Mouse (Mus musculus): ENCODE results near the gene Lmx1a. TPM values are rescaled to one million over a fixed set of nuclear protein-coding genes. Genes with fewer than 3 reads are reported as not detected.

Gene Lmx1a
- polyA plus RNA-seq, 1 experiment from 2014 or later = 7.1 TPM

DNA sequence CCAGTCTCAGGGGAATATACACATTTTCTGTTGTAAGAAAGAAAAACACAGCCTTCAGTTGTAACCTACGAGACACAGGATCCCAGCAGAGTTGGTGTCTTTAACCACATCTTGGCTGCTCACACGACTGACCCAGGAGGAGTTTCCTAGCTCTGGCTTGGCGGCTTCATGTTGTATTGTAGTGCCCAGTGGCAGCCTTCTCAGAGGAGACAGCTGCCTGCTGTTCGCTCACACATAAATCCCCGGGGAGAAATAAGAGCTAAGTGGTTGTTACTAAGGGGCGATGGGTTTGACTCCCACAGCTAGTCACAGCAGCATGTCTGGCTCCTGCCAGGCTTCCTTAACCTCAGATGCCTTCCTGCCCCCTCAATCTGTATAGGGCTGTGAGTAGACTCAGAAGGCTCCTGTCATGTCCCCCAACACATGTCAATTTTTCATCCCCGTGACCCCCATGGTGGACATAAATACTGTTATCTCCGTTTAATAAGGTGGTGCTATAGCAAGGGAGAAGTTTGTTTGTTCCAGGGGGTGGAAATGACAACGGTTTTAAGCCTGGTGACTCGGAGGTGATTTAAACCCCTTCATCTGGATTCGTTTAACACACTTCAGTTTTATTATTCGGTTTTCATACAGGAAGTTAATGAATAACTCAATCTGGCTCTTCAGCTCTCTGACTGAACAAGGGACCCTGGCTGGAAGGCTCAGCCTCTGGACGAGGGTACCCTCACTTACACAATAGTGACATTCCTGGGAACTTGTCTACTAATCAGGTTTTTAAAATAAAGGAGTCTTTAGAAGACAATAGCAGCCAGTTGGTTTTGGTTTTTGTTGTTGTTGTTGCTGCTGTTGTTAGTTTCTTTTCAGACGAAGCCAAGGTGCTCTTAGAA is 65.8 kb downstream of the Lmx1a start:
- Histone ChIP-seq H3K4me1 (replicated peaks; ENCODE audit: control insufficient read depth, insufficient read depth, low read length) (peaks cover 6% of the 10 kb centered on the region; the same call in 1 of the 2 replicates), H3K27ac (ENCODE audit: low read depth, low read length) (no peak overlapping the region), H3K9me3 (ENCODE audit: control insufficient read depth, low read length) (no peaks in the 10 kb centered on the region), H3K9ac (ENCODE audit: low read length) (no peak overlapping the region), H3K27me3 (ENCODE audit: control insufficient read depth, insufficient read depth, low read length) (no peaks in the 10 kb centered on the region), H3K4me2 (ENCODE audit: low read depth, low read length, severe bottlenecking) (no peak overlapping the region), H3K36me3 (ENCODE audit: control insufficient read depth, insufficient read depth, low read length) (no peaks in the 10 kb centered on the region), H3K4me3 (ENCODE audit: low read depth, low read length) (no peak overlapping the region)
- DNase-seq (ENCODE audit: low spot score) = no peak
- 24% methylated on average over 14 of the region's 14 CpGs for WGBS
- ATAC-seq (replicated peaks; ENCODE audit: low FRiP score) = no peak

DNA sequence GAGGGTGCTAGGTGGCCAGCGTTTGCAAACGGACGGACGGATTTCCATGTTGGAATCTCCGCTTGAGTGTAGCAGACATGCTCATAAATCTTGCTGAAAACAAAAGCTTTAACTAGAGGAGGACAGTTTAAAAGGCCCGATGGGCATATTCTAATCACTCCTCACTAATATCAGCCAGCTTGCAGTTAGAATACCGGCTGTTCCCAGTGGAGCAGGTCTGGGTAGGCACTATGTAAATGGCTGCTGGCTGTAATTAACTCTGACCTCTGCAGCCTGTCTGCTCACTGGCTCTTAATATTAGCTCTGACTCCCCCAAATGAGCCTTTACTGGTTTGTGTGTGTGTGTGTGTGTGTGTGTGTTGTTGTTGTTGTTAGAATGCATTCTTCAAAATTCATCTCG is 69.2 kb downstream of the Lmx1a start:
- H3K27ac ChIP-seq (ENCODE audit: low read depth, low read length) = no peak overlapping the region
- no peak overlapping the region for H3K4me3 ChIP-seq (ENCODE audit: low read depth, low read length)
- 79% methylated on average over 8 of the region's 8 CpGs for whole genome bisulfite sequencing
- DNase-seq (ENCODE audit: low spot score) (no peak), ATAC-seq (replicated peaks; ENCODE audit: low FRiP score) (no peak)
- no peaks in the 10 kb centered on the region for H3K36me3 ChIP-seq (ENCODE audit: control insufficient read depth, insufficient read depth, low read length)
- no peak overlapping the region for H3K9ac ChIP-seq (ENCODE audit: low read length)
- H3K4me2 ChIP-seq (ENCODE audit: low read depth, low read length, severe bottlenecking) = no peak overlapping the region
- H3K27me3 ChIP-seq (ENCODE audit: control insufficient read depth, insufficient read depth, low read length) = no peaks in the 10 kb centered on the region; the same call in 1 of the 2 replicates
- H3K9me3 ChIP-seq (ENCODE audit: control insufficient read depth, low read length) = no peaks in the 10 kb centered on the region
- H3K4me1 ChIP-seq (replicated peaks; ENCODE audit: control insufficient read depth, insufficient read depth, low read length) = peaks cover 14% of the 10 kb centered on the region; the same call in 1 of the 2 replicates

DNA sequence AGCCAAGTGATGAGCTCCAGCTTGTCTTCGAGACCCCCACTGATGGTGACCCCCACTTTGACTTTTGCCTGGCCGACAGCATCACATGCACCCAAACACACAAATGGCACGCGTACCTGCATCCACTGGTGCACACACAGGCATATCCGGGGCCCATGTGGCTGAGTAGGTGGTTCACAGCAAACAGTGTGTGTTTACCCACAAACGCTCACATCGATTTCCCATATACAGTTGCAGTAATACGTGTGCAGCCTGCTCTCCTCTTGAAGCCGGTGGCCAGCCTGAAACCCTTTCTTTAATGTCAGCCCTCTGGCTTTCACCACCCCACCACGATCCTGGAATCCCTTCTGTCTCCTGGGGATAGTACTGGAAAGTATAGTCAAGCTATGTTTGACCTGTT is 71.3 kb downstream of the Lmx1a start:
- Histone ChIP-seq H3K4me1 (replicated peaks; ENCODE audit: control insufficient read depth, insufficient read depth, low read length) (peaks cover 9% of the 10 kb centered on the region; the same call in 1 of the 2 replicates), H3K27ac (ENCODE audit: low read depth, low read length) (no peak overlapping the region; the same call in 1 of the 2 replicates)
- ATAC-seq (replicated peaks; ENCODE audit: low FRiP score) = no peak

DNA sequence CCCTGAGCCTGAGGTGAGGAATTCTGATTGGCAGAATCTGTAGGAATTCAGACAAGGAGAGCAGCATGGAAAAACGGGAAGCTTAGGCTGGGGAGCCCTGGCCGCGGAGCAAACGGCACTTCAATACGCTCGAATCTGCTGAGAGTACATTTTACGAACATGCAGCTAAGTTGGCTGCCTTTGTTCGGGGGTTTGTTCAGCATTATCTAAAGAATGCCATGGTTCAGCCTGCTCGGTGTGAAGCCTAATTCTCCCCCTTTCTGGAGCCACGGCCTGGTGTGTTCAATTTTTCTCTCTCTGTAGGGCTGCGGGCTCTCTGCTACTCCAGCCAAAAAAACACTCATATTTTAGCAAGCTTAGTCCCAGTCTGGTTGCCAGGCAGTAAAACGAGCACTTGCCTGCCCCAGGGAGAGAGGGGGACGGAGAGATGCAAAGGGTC is 72.8 kb downstream of the Lmx1a start:
- no peaks in the 10 kb centered on the region for H3K9me3 ChIP-seq (ENCODE audit: control insufficient read depth, low read length)
- H3K4me1 ChIP-seq (replicated peaks; ENCODE audit: control insufficient read depth, insufficient read depth, low read length) = peaks cover 9% of the 10 kb centered on the region; the same call in 1 of the 2 replicates
- ATAC-seq (replicated peaks; ENCODE audit: low FRiP score) (peak; percentile 71), DNase-seq (ENCODE audit: low spot score) (peak; percentile 69)
- H3K27me3 ChIP-seq (ENCODE audit: control insufficient read depth, insufficient read depth, low read length) = no peaks in the 10 kb centered on the region; the same call in 1 of the 2 replicates
- H3K4me3 ChIP-seq (ENCODE audit: low read depth, low read length) = no peak overlapping the region
- H3K36me3 ChIP-seq (ENCODE audit: control insufficient read depth, insufficient read depth, low read length) = no peaks in the 10 kb centered on the region
- no peak overlapping the region for H3K27ac ChIP-seq (ENCODE audit: low read depth, low read length)
- no peak overlapping the region for H3K9ac ChIP-seq (ENCODE audit: low read length)
- H3K4me2 ChIP-seq (ENCODE audit: low read depth, low read length, severe bottlenecking) = peak overlapping the region; percentile 13; the same call in 1 of the 2 replicates
- WGBS = 5% methylated on average over 13 of the region's 13 CpGs

More for the DNA sequence above, 71.3 kb downstream of the Lmx1a start:
- Histone ChIP-seq H3K4me3 (ENCODE audit: low read depth, low read length) (no peak overlapping the region), H3K9me3 (ENCODE audit: control insufficient read depth, low read length) (no peaks in the 10 kb centered on the region), H3K36me3 (ENCODE audit: control insufficient read depth, insufficient read depth, low read length) (no peaks in the 10 kb centered on the region), H3K4me2 (ENCODE audit: low read depth, low read length, severe bottlenecking) (no peak overlapping the region), H3K27me3 (ENCODE audit: control insufficient read depth, insufficient read depth, low read length) (no peaks in the 10 kb centered on the region; the same call in 1 of the 2 replicates), H3K9ac (ENCODE audit: low read length) (no peak overlapping the region)
- 88% methylated on average over 10 of the region's 10 CpGs for WGBS
- DNase-seq (ENCODE audit: low spot score) = no peak

DNA sequence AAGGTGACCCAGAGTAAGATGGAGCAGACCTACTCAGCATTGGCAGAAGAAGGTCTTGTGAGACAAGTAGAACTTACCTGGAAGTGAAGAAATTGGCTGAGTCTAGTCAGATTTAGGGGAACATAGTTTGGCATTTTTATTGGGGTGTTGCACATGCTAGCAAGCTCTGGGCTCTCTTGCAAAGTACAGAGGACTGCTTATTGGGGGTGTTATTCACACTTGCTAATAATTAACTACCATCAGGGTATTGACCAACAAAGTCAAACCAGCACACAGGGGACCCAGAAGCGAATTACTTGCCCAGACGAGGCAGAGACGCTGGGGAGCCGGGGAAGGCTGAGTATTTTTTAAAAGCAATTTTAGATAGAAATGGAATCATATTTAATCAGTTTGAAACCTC is 77.6 kb downstream of the Lmx1a start:
- H3K36me3 ChIP-seq (ENCODE audit: control insufficient read depth, insufficient read depth, low read length) = no peaks in the 10 kb centered on the region
- no peak for ATAC-seq (replicated peaks; ENCODE audit: low FRiP score)
- H3K9ac ChIP-seq (ENCODE audit: low read length) = no peak overlapping the region
- H3K9me3 ChIP-seq (ENCODE audit: control insufficient read depth, low read length) = no peaks in the 10 kb centered on the region
- H3K4me2 ChIP-seq (ENCODE audit: low read depth, low read length, severe bottlenecking) = no peak overlapping the region
- DNase-seq (ENCODE audit: low spot score) = no peak
- no peak overlapping the region for H3K4me3 ChIP-seq (ENCODE audit: low read depth, low read length)
- H3K4me1 ChIP-seq (replicated peaks; ENCODE audit: control insufficient read depth, insufficient read depth, low read length) = peaks cover under 1% of the 10 kb centered on the region; the same call in 1 of the 2 replicates
- WGBS = 87% methylated on average over 4 of the region's 4 CpGs
- H3K27ac ChIP-seq (ENCODE audit: low read depth, low read length) = no peak overlapping the region
- H3K27me3 ChIP-seq (ENCODE audit: control insufficient read depth, insufficient read depth, low read length) = no peaks in the 10 kb centered on the region; the same call in 1 of the 2 replicates

DNA sequence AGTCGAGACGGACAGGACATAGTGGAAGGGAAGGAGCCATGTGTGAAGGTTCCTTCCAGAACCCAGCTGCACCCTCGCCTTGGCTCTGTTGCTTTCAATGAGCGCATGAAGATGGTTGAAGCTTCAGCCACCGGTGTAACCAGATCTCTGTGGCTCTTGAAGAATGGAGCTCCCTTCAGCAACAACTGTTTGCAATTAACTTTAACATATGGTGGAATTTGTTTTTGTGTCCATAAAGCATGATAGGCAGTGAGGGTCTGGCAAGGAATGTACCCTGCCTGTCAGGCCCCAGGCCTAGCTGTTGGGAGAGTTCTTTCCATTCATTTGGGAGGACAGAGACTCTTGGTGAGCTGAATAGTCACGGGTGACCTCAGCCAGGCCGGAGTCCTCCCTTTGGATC is 81.4 kb downstream of the Lmx1a start:
- ATAC-seq (replicated peaks; ENCODE audit: low FRiP score) = no peak
- Histone ChIP-seq H3K27ac (ENCODE audit: low read depth, low read length) (no peak overlapping the region), H3K27me3 (ENCODE audit: control insufficient read depth, insufficient read depth, low read length) (no peaks in the 10 kb centered on the region), H3K4me3 (ENCODE audit: low read depth, low read length) (no peak overlapping the region), H3K9ac (ENCODE audit: low read length) (no peak overlapping the region), H3K4me2 (ENCODE audit: low read depth, low read length, severe bottlenecking) (no peak overlapping the region), H3K4me1 (replicated peaks; ENCODE audit: control insufficient read depth, insufficient read depth, low read length) (no peaks in the 10 kb centered on the region), H3K9me3 (ENCODE audit: control insufficient read depth, low read length) (no peaks in the 10 kb centered on the region), H3K36me3 (ENCODE audit: control insufficient read depth, insufficient read depth, low read length) (no peaks in the 10 kb centered on the region)
- no peak for DNase-seq (ENCODE audit: low spot score)
- WGBS = 83% methylated on average over 7 of the region's 7 CpGs

DNA sequence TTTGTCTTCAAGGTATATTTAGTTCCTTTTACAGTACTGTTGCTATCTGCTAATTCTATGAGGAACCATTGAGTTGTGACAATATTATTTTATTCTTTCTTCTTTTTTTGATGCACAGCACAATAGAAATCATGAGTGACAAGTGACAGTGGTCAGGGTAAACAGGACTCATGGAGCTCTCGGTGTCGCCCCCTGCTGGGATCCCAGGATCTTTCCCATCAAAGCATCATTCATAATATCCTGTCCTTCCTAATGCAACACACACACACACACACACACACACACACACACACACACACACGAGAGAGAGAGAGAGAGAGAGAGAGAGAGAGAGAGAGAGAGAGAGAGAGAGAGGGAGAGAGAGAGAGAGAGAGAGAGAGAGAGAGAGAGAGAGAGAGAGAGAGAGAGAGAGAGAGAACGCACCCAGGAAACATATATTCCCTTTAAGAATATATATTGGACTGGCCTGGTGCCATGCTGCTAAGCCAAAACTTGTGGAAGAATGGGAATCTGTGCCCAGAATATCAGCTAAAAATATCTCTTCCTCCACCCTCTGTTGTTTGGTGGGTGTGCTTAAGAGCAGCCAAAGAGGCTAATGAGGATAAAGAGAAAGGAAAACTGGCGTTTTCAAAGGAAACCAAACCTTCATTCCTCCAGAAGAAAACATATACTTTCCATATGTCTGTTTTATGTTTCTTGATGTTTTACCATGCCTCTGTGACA is 90.9 kb downstream of the Lmx1a start:
- Histone ChIP-seq H3K9me3 (ENCODE audit: control insufficient read depth, low read length) (no peaks in the 10 kb centered on the region), H3K27ac (ENCODE audit: low read depth, low read length) (no peak overlapping the region), H3K4me1 (replicated peaks; ENCODE audit: control insufficient read depth, insufficient read depth, low read length) (no peaks in the 10 kb centered on the region), H3K36me3 (ENCODE audit: control insufficient read depth, insufficient read depth, low read length) (no peaks in the 10 kb centered on the region), H3K9ac (ENCODE audit: low read length) (no peak overlapping the region), H3K4me3 (ENCODE audit: low read depth, low read length) (no peak overlapping the region), H3K4me2 (ENCODE audit: low read depth, low read length, severe bottlenecking) (no peak overlapping the region), H3K27me3 (ENCODE audit: control insufficient read depth, insufficient read depth, low read length) (no peaks in the 10 kb centered on the region)
- ATAC-seq (replicated peaks; ENCODE audit: low FRiP score) = no peak
- DNase-seq (ENCODE audit: low spot score) = no peak
- 79% methylated on average over 4 of the region's 5 CpGs for WGBS

DNA sequence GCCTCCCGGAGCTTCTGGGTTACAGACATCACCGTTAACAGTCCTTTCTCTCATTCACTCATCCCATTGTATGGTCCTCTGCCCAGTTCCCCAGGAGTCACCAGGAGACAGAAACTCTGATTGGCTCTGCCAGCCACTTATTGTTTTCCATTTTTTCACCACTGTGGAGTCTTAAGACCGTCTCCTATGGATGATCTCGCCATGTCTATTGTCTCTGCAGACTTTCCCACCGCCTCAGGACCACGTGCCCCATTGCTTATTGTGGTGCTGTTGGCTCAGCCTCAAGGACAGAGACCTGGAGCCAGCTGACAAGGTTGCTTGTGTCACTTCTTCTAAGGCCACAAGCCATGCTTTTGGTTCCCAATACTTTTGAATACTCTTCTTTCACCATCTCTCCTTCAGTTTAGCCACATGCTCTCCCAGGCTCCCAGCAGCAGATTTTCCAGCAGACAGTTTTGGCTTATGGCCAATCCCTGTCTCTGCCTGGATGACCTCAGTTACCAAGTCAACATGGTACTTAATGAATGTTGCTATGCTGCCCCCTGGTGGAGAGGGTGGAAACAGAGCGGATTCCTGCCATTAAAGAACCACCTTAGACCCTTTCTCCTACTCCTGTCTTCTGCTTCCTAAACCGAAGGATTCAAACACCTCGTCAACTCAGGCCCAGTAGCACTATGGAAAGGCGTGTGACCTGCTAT is 92.9 kb downstream of the Lmx1a start:
- H3K9ac ChIP-seq (ENCODE audit: low read length) = no peak overlapping the region
- 39% methylated on average over 10 of the region's 10 CpGs for WGBS
- no peak overlapping the region for H3K4me3 ChIP-seq (ENCODE audit: low read depth, low read length)
- H3K4me2 ChIP-seq (ENCODE audit: low read depth, low read length, severe bottlenecking) = no peak overlapping the region
- H3K9me3 ChIP-seq (ENCODE audit: control insufficient read depth, low read length) = no peaks in the 10 kb centered on the region
- H3K27ac ChIP-seq (ENCODE audit: low read depth, low read length) = no peak overlapping the region
- H3K36me3 ChIP-seq (ENCODE audit: control insufficient read depth, insufficient read depth, low read length) = no peaks in the 10 kb centered on the region
- ATAC-seq (replicated peaks; ENCODE audit: low FRiP score) = peak; percentile 66; the same call in 1 of the 2 replicates
- H3K4me1 ChIP-seq (replicated peaks; ENCODE audit: control insufficient read depth, insufficient read depth, low read length) = no peaks in the 10 kb centered on the region
- peak; percentile 79 for DNase-seq (ENCODE audit: low spot score)
- H3K27me3 ChIP-seq (ENCODE audit: control insufficient read depth, insufficient read depth, low read length) = no peaks in the 10 kb centered on the region

Data from forebrain, embryonic 11.5 days (tissue).